Mouse (Mus musculus): ENCODE data around the gene Ankrd61. TPM values are rescaled to one million over a fixed set of nuclear protein-coding genes. Genes with fewer than 3 reads are reported as not detected.

Gene Ankrd61
- total RNA-seq, 4 experiments from 2014 or later = 0.18 TPM; not detected in 3

DNA sequence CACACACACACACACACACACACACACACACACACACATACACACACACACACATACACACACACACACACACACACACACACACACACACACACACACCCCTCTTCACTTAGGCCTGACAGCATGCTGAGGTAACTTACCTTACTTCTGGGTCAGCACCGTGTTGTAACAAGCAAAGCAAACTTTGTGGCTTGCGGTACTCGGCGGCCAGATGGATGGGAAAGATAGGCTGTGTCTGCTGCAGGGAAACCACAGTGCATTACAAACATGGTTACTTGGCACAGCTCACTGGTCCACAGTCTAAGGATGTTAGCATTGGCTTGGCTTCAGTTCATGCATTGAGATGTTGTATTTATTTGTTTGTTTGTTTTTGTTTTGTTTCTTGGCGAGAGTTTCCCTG is 4.1 kb downstream of the Ankrd61 start:
- no peak for DNase-seq (ENCODE audit: low spot score in 2 of 2)

DNA sequence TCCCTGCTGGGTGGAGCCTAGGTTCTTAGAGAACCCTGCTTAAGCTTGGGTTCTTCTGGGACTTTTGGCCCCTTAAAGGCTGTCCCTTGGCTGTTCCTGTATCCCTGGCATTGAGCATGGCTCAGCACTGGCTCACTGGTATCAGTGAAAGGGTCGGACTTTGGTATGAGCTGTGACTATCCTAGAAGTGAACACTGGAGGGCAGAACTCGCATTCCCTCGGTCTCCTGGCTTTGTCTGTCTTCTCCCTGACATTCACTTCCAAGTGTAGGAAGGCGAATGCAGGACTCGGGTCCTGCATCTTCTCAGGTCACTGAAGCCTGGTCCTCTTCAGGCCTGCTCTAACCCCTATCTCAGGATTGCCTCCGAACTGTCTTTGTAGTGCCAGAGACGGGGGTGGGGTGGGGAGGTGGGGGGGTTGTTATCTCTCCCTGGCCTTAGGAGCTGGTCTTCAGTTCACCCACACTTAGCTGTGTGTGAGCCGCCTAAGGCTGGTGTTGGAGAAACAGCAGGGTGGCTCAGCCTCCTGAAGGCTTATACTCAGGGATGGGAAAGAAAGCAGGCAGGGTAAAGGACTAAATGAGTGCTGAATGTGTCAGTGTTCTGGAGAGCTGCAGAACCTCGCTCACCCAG is 5.1 kb downstream of the Ankrd61 start:
- DNase-seq (ENCODE audit: low spot score in 2 of 2) = no peak

DNA sequence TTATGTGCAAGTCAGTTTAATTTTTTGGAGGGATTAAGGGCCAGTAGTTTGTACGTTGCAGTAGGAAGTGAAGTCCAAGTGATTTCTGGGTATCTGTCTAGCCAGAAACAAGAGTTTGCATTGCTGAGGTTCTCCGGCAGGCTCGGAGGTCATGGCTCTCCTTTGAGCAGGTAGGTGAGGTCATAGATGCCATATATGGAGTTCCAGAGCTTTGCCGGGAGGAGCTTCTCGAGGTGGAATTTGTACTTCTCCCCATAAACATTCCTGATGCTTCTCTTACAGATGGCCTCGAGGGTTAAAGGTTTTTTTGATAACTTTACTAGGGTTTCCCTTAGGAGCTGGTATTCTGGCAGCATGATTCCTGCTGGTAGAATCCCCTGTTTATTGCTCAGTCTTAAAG is 6.7 kb downstream of the Ankrd61 start:
- DNase-seq (ENCODE audit: low spot score in 2 of 2) = no peak

DNA sequence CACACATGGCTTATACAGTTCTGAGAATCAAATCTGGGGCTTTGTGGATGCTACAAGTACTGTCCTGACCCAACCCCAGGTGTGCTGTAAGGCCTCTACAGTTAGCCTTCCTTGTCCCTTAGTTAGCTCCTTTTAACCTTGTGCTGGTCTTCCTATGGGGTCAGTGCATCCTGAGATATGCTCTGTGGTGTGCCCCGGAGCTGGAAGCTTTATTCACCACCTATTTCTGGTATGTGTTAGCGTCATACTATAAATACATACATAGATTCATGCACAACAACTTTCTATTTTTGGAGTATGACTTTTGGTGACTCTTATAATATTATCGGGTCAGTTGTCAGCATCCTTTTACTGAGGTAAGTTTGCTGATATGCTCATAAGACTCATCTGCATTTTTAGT is 12.2 kb downstream of the Ankrd61 start:
- no peak for DNase-seq (ENCODE audit: low spot score in 2 of 2)

DNA sequence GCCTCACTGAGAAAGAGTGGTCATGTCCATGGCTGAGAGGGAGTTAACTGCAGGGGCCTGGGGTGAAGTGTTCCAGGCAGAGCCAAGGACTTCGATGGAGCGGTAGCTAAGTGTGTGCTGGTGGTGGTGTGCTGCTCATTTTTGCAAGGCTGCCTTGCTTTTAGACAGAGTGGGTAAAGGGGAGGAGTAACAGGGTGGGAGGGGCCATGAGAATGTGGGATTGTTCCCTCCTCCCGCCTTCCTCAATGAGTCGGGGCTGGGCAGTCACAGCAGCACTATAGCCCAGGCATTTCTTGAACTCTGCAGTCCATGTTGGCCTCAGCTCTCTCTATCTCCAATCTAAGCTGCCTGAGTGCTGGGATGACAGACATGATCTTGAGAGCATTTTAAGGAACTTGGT is 22.9 kb downstream of the Ankrd61 start:
- DNase-seq (ENCODE audit: low spot score in 2 of 2) = no peak

DNA sequence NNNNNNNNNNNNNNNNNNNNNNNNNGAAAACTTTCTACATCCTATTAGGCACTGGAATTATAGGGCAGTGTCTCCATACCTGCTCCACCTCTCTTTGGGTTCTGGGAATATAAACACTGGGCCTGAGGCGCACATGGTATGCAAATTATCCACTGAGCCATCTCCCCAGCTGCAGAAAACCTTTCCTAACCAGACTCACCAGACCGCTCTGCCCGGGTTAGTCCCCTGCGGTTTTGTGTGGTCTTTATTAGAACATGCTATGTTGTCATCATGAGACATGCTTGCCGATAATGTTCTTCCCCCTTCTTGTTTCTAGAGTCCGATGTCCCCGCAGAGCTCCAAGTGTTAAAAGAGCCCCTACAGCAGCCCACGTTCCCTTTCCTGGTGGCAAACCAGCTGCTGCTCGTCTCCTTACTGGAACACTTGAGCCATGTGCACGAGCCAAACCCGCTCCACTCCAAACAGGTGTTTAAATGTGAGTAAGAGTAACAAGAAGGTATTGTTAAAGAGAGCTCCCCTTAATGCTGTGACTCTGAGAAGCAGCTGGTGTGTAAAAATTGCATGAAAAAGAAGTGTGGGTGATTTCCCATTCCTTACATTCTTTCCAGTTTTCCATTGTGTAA is 25.8 kb downstream of the Ankrd61 start:
- DNase-seq (ENCODE audit: low spot score in 2 of 2) = no peak

Other genes with a start within 250 kb of the Ankrd61 start
- gene Usp42, start 165.4 kb downstream of the Ankrd61 start, total RNA-seq (2022) = 1 to 10 TPM; 5.6 to 8.7 (median 7.4) TPM
- gene Eif2ak1, start 79.9 kb downstream of the Ankrd61 start, total RNA-seq (2022) = 10 to 100 TPM; 27.6 to 29.2 (median 28.2) TPM
- 100 to 1,000 TPM in 2 of 4 experiments, 10 to 100 TPM in 2; 84.3 to 140 (median 99.9) TPM for gene Aimp2, start 12.2 kb upstream of the Ankrd61 start, total RNA-seq (2022)
- gene Pms2, start 12.3 kb upstream of the Ankrd61 start, total RNA-seq (2022) = 1 to 10 TPM; 3.8 to 6.3 (median 4.8) TPM
- not detected for gene Gm42421, start 30.5 kb upstream of the Ankrd61 start, total RNA-seq (2022)
- 1 to 10 TPM in 2 of 4 experiments, under 1 TPM in 2; 0.43 to 1.0 (median 0.92) TPM for gene Rsph10b, start 35.4 kb upstream of the Ankrd61 start, total RNA-seq (2022)
- 10 to 100 TPM; 43.3 to 56.5 (median 44.4) TPM for gene Ccz1, start 117.2 kb upstream of the Ankrd61 start, total RNA-seq (2022)
- gene Ocm, start 129.0 kb upstream of the Ankrd61 start, total RNA-seq (2022) = not detected
- gene Lmtk2, start 202.8 kb upstream of the Ankrd61 start, total RNA-seq (2022) = 10 to 100 TPM; 27.0 to 32.6 (median 28.3) TPM